Mouse (Mus musculus) hindbrain, embryonic 14.5 days (tissue): ENCODE measurements around the gene Treml4. TPM values are rescaled to one million over a fixed set of nuclear protein-coding genes. Genes with fewer than 3 reads are reported as not detected.

Source experiments
- ATAC-seq: fragments of 200-750 bp; cut with Nextera tagmentation; 2 replicates; pipeline ENCODE4 v1.8.0; 2017; ENCODE audit warnings: moderate number of reproducible peaks, mild to moderate bottlenecking, moderate TSS enrichment, moderate library complexity; ENCODE audit not compliant: low FRiP score
- DNase-seq: peaks from one replicate; pipeline ENCODE4 v3.0.0-alpha.2; 2015; ENCODE audit warnings: low spot score
- H3K27ac ChIP-seq: fragments of 300-500 bp; sonication (generic); 2 replicates; pipeline ENCODE4 v1.5.1; 2014; ENCODE audit warnings: mild to moderate bottlenecking, moderate library complexity
- H3K27me3 ChIP-seq: fragments of 300-500 bp; sonication (generic); 2 replicates; pipeline ENCODE4 v1.6.1; 2014; ENCODE audit warnings: mild to moderate bottlenecking, low read length, mixed read lengths; ENCODE audit not compliant: control insufficient read depth, insufficient read depth
- H3K36me3 ChIP-seq: fragments of 300-500 bp; sonication (generic); replicated peaks from 2 replicates; pipeline ENCODE4 v1.6.1; 2014; ENCODE audit not compliant: control insufficient read depth, insufficient read depth
- H3K4me1 ChIP-seq: fragments of 300-500 bp; sonication (generic); replicated peaks from 2 replicates; pipeline ENCODE4 v1.6.1; 2014; ENCODE audit warnings: antibody characterized with exemption, low read length, mixed read lengths; ENCODE audit not compliant: control insufficient read depth, insufficient read depth
- H3K4me2 ChIP-seq: fragments of 300-500 bp; sonication (generic); replicated peaks from 2 replicates; pipeline ENCODE4 v1.6.1; 2014; ENCODE audit warnings: mild to moderate bottlenecking, moderate library complexity
- H3K4me3 ChIP-seq: fragments of 300-500 bp; sonication (generic); replicated peaks from 2 replicates; pipeline ENCODE4 v1.5.1; 2014; ENCODE audit warnings: mild to moderate bottlenecking, low read length
- H3K9ac ChIP-seq: fragments of 300-500 bp; sonication (generic); 2 replicates; pipeline ENCODE4 v1.6.1; 2014
- H3K9me3 ChIP-seq: fragments of 300-500 bp; sonication (generic); 2 replicates; pipeline ENCODE4 v1.6.1; 2016; ENCODE audit warnings: low read length; ENCODE audit not compliant: control insufficient read depth
- WGBS: fragments of 180-500 bp; shearing (Covaris S2); extraction: QIAGEN DNeasy Blood & Tissue Kit; methylation state at CpG from one replicate; pipeline ENCODE4 v1.1.7; 2014; 5-methylcytosine and 5-hydroxymethylcytosine counted together
- polyA plus RNA-seq: library from polyadenylated mRNA; unstranded; fragments of >200 nt; fragmentation: Nextera tagmentation; extraction: Ambion mirVana; gene quantifications from 2 replicates; pipeline ENCODE4 v1.2.1, GENCODE M21; 2014

Treml4 gene
- polyA plus RNA-seq, 1 experiment from 2014 or later = 0.44 TPM

DNA sequence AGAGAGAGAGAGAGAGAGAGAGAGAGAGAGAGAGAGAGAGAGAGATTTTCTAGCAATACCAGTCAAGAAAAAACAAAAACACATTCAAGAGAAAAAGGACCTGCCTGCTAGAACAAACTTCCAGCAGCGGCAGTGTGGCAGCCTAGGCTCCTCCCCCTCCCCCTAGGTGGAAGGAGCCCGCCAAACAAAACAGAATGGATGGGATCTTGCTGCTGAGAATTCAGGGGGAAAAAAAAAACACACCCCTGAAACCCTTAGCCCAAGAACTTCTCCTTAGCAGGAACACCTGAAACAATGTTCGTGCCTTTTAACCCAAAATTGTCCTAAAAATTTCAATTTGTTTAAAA is 17.6 kb downstream of the Treml4 start:
- Histone ChIP-seq H3K36me3 (no peaks in the 10 kb centered on the region), H3K4me3 (peak overlapping the region; percentile 23), H3K27me3 (no peaks in the 10 kb centered on the region), H3K4me1 (no peaks in the 10 kb centered on the region; the same call in 1 of the 2 replicates), H3K9me3 (no peaks in the 10 kb centered on the region), H3K9ac (peak overlapping the region; percentile 51), H3K27ac (no peak overlapping the region), H3K4me2 (peak overlapping the region; percentile 52)
- DNase-seq (peak; percentile 56), ATAC-seq (no peak)
- WGBS = 5% methylated on average over 3 of the region's 3 CpGs

DNA sequence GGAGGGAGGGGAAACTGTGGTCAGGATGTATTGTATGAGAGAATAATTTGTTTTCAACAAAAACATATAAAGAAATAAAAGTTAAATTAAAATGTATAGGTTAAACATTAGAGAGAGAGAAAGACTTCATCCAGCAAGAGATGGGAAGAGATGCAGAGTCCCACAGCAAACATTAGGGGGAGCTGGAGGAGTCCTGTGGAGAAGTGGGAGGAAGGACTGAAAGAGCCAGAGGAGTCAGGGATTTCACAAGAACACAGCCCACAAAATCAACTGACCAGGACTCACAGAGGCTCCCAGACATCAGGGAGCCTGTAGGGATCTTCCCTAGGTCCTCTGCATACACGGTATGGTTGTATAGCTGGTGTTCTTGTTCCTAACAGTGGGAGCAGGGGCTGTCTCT is 22.7 kb downstream of the Treml4 start:
- no peaks in the 10 kb centered on the region; the same call in 1 of the 2 replicates for H3K4me1 ChIP-seq
- peaks cover 6% of the 10 kb centered on the region for H3K9me3 ChIP-seq
- no peak overlapping the region for H3K27ac ChIP-seq
- H3K4me3 ChIP-seq = no peak overlapping the region
- no peak overlapping the region for H3K9ac ChIP-seq
- H3K27me3 ChIP-seq = no peaks in the 10 kb centered on the region
- DNase-seq = no peak
- no peaks in the 10 kb centered on the region for H3K36me3 ChIP-seq
- WGBS = 50% methylated on average over 1 of the region's 1 CpGs
- no peak overlapping the region for H3K4me2 ChIP-seq
- no peak for ATAC-seq

DNA sequence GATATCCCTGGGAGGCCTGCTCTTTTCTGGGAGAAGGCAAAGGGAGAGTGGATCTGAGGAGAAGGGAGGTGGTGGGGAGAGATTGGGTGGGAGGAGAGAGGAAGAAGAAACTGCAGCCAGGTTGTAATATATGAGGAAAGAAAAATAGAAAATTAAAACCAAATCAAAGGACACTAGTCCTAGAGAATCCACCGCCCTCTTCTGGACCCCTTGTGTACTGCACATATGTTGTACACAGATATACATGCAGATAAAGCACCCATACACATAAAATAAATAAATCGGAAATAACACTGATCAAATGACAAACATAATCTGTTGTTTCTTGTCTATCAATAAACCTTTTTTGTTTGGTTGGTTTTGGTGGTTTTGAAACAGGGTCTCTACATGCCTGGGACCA is 23.2 kb downstream of the Treml4 start:
- no peak overlapping the region for H3K27ac ChIP-seq
- no peak overlapping the region for H3K4me3 ChIP-seq
- ATAC-seq (no peak), DNase-seq (no peak)
- peaks cover 6% of the 10 kb centered on the region for H3K9me3 ChIP-seq
- H3K36me3 ChIP-seq = no peaks in the 10 kb centered on the region
- H3K27me3 ChIP-seq = no peaks in the 10 kb centered on the region
- H3K9ac ChIP-seq = no peak overlapping the region
- H3K4me1 ChIP-seq = no peaks in the 10 kb centered on the region
- H3K4me2 ChIP-seq = no peak overlapping the region
- 68% methylated on average over 2 of the region's 2 CpGs for WGBS

DNA sequence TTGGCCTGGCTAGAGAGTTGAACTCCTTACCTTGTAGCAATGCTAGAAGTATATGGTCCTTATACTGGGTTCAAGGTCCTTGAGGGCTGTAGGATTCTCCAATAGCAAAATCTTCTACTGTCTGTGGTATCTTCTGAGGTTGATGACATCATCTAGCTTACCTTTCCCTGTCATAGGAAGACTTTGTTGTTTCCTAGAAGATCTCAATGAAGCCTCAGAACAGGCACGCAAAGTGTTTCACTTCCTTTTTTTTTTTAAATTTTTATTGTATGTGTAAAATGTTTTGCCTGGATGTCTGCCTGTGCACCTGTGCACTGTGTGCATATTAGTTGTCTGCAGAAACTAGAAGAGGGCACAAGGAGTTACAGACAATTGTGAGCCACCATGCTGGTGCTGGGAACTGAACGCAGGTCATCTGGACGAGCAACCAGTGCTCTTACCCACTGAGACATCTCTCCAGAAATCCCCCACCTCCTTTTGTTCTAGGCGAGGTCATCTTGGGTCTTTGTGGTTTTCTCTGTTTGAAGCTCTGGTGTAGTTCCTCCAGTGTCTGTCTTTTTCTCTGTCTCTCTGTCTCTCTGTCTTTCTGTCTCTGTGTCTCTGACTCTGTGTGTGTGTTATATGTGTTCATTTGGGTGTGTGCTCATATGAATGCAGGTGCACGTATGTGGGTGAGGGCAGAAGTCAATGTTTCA is 29.6 kb downstream of the Treml4 start:
- Histone ChIP-seq H3K9me3 (peaks cover 5% of the 10 kb centered on the region), H3K9ac (no peak overlapping the region), H3K4me3 (no peak overlapping the region), H3K4me1 (no peaks in the 10 kb centered on the region), H3K27ac (no peak overlapping the region), H3K36me3 (no peaks in the 10 kb centered on the region), H3K27me3 (no peaks in the 10 kb centered on the region), H3K4me2 (no peak overlapping the region)
- 83% methylated on average over 5 of the region's 5 CpGs for WGBS
- ATAC-seq (no peak), DNase-seq (no peak)

DNA sequence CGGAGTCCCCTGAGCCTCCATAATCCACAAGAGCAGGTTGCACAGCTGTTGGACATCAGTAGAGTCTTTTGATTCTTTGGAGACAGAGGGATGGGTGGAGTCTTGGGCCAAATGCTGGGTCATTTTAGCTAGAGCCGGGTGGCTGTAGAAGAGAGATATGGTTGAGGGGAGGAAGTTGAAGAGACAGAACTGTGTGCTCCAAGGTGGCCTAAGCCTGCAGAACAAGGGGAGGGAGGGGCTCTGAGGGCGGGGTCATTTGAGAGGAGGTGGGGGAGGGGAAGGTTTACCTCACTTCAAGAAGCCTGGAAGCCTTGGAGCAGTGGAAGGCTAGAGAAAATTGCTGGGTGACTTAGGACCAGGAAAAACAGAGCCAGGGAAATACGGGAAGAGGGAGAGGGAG is 35.1 kb downstream of the Treml4 start, which contains the start of gene Treml2:
TSS of gene Treml2 (plus strand) at position 296 of the 400 bp plus-strand sequence.
- Histone ChIP-seq H3K4me1 (no peaks in the 10 kb centered on the region), H3K27me3 (no peaks in the 10 kb centered on the region), H3K36me3 (no peaks in the 10 kb centered on the region), H3K9ac (no peak within 1 kb of the TSS), H3K4me2 (no peak within 1 kb of the TSS), H3K4me3 (no peak within 1 kb of the TSS), H3K27ac (no peak within 1 kb of the TSS), H3K9me3 (no peaks in the 10 kb centered on the region)
- DNase-seq (no peak), ATAC-seq (no peak)
- 45% methylated on average over 3 of the region's 4 CpGs for WGBS

DNA sequence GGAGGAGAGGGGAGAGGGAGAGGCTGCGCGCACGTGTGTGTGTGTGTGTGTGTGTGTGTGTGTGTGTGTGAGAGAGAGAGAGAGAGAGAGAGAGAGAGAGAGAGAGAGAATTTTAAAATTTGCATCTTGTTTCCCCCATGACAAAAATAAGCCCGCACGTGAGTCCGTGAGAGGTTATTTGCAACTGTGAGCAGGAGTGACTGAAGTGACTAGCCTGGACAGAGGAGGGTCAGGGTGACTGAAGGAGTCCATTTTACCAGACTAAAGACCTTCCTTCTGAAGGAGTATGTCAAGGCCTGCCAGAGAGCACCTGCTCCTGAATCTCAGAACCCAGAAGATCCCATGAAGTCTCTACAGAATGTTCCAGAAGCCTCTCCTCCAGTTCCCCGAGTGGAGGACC is 35.7 kb downstream of the Treml4 start:
- no peak overlapping the region for H3K4me2 ChIP-seq
- ATAC-seq = no peak
- H3K27ac ChIP-seq = no peak overlapping the region
- H3K27me3 ChIP-seq = no peaks in the 10 kb centered on the region
- H3K9ac ChIP-seq = no peak overlapping the region
- H3K4me3 ChIP-seq = no peak overlapping the region
- no peaks in the 10 kb centered on the region for H3K9me3 ChIP-seq
- no peaks in the 10 kb centered on the region for H3K4me1 ChIP-seq
- no peaks in the 10 kb centered on the region for H3K36me3 ChIP-seq
- no peak for DNase-seq
- 53% methylated on average over 7 of the region's 7 CpGs for WGBS

DNA sequence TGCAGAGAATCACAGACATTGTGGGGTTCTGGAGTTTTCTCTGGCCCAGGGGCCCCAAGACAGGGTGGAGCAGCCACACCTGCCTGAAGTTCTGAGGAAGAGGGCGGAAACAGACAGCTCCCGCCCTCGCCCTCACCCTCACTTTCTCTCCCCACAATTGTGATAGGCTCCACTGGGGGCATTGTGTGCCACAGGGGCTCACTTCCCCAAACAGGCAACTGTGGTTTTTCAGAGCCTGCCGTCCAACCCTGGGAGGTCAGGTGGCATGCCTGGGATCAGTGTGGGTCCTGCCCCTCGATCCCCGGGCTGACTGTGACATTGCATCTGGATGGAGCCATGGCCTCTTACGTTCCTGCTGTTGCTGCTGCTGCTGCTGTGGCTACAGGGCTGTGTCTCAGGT is 36.1 kb downstream of the Treml4 start:
- DNase-seq (no peak), ATAC-seq (no peak)
- Histone ChIP-seq H3K4me1 (no peaks in the 10 kb centered on the region), H3K4me3 (no peak overlapping the region), H3K4me2 (no peak overlapping the region), H3K27me3 (no peaks in the 10 kb centered on the region), H3K9me3 (no peaks in the 10 kb centered on the region), H3K9ac (no peak overlapping the region), H3K36me3 (no peaks in the 10 kb centered on the region), H3K27ac (no peak overlapping the region)
- 73% methylated on average over 7 of the region's 7 CpGs for WGBS

DNA sequence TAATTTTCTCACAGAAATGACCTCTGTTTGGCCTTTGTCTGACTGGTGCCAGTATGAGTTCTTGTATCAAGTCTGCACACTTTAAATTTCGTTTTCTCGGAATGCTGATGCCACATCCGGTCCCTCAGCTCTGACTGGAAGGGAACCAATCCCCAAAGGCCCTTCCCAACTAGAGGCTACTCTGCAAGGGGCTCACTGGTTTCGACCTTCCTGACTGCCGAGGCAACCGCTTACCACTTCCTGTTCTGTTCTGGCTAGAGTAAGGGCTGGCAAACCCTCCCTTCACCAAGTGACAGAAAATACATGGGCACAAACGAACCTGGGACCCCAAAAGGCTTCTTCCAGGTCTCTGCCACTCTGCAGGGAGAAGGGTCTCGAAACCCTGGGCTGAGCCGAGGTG is 36.8 kb downstream of the Treml4 start:
- Histone ChIP-seq H3K4me3 (no peak overlapping the region), H3K27me3 (no peaks in the 10 kb centered on the region), H3K4me1 (no peaks in the 10 kb centered on the region), H3K36me3 (no peaks in the 10 kb centered on the region), H3K27ac (no peak overlapping the region), H3K4me2 (no peak overlapping the region), H3K9ac (no peak overlapping the region), H3K9me3 (no peaks in the 10 kb centered on the region)
- 83% methylated on average over 9 of the region's 9 CpGs for WGBS
- DNase-seq = no peak
- no peak for ATAC-seq

DNA sequence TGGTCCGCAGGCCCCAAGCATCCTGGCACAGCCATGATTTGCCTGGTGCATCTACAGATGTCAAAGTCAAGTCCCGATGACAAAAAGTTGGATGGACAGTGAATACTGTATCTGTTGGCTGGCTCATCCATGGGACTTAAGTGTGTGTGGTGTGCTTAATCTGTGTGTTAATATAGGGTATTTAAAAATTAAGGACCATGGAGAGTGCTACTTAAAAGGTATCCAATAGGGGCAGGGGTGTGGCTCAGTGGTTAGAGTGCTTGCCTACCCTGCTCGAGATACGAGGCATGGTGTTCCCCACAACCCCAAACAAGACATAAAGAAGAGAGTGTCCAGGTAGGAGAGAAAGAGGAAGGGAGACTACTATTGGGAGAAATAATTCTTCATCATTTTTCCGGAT is 37.7 kb downstream of the Treml4 start:
- ATAC-seq = no peak
- Histone ChIP-seq H3K9ac (no peak overlapping the region), H3K4me3 (no peak overlapping the region), H3K27me3 (no peaks in the 10 kb centered on the region), H3K4me2 (no peak overlapping the region), H3K36me3 (no peaks in the 10 kb centered on the region), H3K27ac (no peak overlapping the region), H3K9me3 (no peaks in the 10 kb centered on the region), H3K4me1 (no peaks in the 10 kb centered on the region)
- whole genome bisulfite sequencing = 94% methylated on average over 5 of the region's 5 CpGs
- DNase-seq = no peak

DNA sequence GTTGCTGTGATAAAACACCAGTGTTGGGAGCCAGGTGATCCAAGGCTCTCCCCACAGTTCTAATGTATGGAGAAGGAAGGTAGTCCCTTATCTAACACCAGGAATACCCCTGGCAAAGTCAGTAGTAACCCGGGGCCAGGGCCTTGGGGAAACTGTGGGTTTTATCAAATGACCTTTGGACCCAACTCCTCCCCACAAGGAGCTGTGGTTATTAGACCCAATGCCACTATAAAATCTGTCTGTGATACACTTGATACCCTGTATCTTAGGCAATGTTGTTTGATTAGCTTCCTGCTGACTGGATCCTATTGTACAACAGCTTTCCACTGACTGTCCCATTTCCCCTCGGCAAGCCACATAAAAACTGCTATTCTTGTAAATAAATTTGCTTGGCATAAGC is 48.0 kb downstream of the Treml4 start:
- H3K4me1 ChIP-seq = no peaks in the 10 kb centered on the region
- no peaks in the 10 kb centered on the region for H3K27me3 ChIP-seq
- 87% methylated on average over 2 of the region's 2 CpGs for WGBS
- ATAC-seq (no peak), DNase-seq (no peak)
- H3K4me2 ChIP-seq = no peak overlapping the region
- no peak overlapping the region for H3K27ac ChIP-seq
- no peak overlapping the region for H3K9ac ChIP-seq
- H3K4me3 ChIP-seq = no peak overlapping the region
- H3K9me3 ChIP-seq = no peaks in the 10 kb centered on the region
- no peaks in the 10 kb centered on the region for H3K36me3 ChIP-seq
